Comparison of ENCODE assay signal across 11 mouse cellular contexts in genomic region chr2:6876547-6876946, GRCm38 (mm10).
DNase-seq lines count a peak whose midpoint lies in the region; ATAC-seq and TF ChIP-seq lines count a peak whose summit lies in the region.
"Had no signal": no experiment of that assay in that cellular context is flagged by ENCODE, and none has a peak within 500 bp of the region (broad histone marks: within the 10 kb centered on the region; RNA-seq: fewer than 3 reads in every experiment).

No protein-coding gene starts in this region.

- peak overlapping the region; percentile 49; the same call in 1 of the 2 replicates for H3K27ac ChIP-seq in hindbrain, postnatal 0 days
- H3K27ac ChIP-seq: liver, embryonic 14.5 days had no signal

- H3K36me3 ChIP-seq in hindbrain, postnatal 0 days (ENCODE audit: insufficient read depth, low read length) = no peaks in the 10 kb centered on the region

- TF ChIP-seq CTCF in hindbrain, postnatal 0 days (IDR thresholded peaks at IDR 0.05; ENCODE audit: low read depth) = no peak

- 30% methylated on average over 5 of the region's 5 CpGs for WGBS in hindbrain, postnatal 0 days

- 0 out of 2 replicates have a peak overlapping the region, but pooled peaks have one; percentile 3 for H3K4me3 ChIP-seq in hindbrain, postnatal 0 days (ENCODE audit: low read length)

- no peaks in the 10 kb centered on the region for H3K9me3 ChIP-seq in hindbrain, postnatal 0 days (ENCODE audit: low read length)

- H3K27me3 ChIP-seq in hindbrain, postnatal 0 days (ENCODE audit: insufficient read depth, low read length) = no peaks in the 10 kb centered on the region
- H3K27me3 ChIP-seq: Patski had no signal

- H3K4me2 ChIP-seq in hindbrain, postnatal 0 days (ENCODE audit: low read depth, low read length) = peak overlapping the region; percentile 90

- peak; percentile 67 to 78 for DNase-seq in frontal cortex, adult 2 months (ENCODE audit: extremely low spot score in 1 of 2, low spot score in 1 of 2)
- no peak for DNase-seq in frontal cortex, postnatal 14 days (ENCODE audit: low spot score in 2 of 2)
- DNase-seq in lung, postnatal 10 days = peak; percentile 16
- no peak for DNase-seq in lung, postnatal 4 days
- DNase-seq in hindbrain, postnatal 0 days (ENCODE audit: low spot score) = peak; percentile 29
- peak; percentile 15 for DNase-seq in retina, embryonic 14.5 days (ENCODE audit: low spot score)
- no peak for DNase-seq in ovary, postnatal 10 days (ENCODE audit: low spot score)
- no peak for DNase-seq in cerebellum, adult 11-12 months

- ATAC-seq in hindbrain, postnatal 0 days = no peak
- ATAC-seq: intestine, postnatal 0 days; Patski had no signal

- H3K4me1 ChIP-seq in hindbrain, postnatal 0 days (ENCODE audit: insufficient read depth, low read length) = peaks cover 21% of the 10 kb centered on the region

- peak overlapping the region; percentile 22; the same call in 1 of the 2 replicates for H3K9ac ChIP-seq in hindbrain, postnatal 0 days (replicated peaks; ENCODE audit: low read length)
- H3K9ac ChIP-seq: liver, embryonic 14.5 days had no signal

Comparison
In these comparisons a context has a peak if more than half of its experiments do, and no peak if none do; other contexts are left out.
1. DNase-seq: peak in frontal cortex, adult 2 months (2 of 2), lung, postnatal 10 days (single experiment), hindbrain, postnatal 0 days (single experiment) and retina, embryonic 14.5 days (single experiment); none in frontal cortex, postnatal 14 days (0 of 2), lung, postnatal 4 days (0 of 2), ovary, postnatal 10 days (single experiment) and cerebellum, adult 11-12 months (single experiment).